Mouse (Mus musculus): ENCODE measurements around the gene Plekha7.

GRCm38 (mm10) chr7:116217747-116218146, 90.4 kb downstream of the Plekha7 start:
- TF ChIP-seq CTCF (IDR thresholded peaks at IDR 0.05): no peak
- TF ChIP-seq EP300 (IDR thresholded peaks at IDR 0.05): no peak
